Mouse (Mus musculus) fat pad, adult 2 months (tissue): ENCODE data around the gene Ttc36.
A peak's percentile ranks its signal among the peaks of the same experiment; 100 is the strongest.

Experiments used
- DNase-seq: peaks from one replicate; pipeline ENCODE4 v3.0.0-alpha.2; 2011; ENCODE audit warnings: low read depth, low spot score; ENCODE audit errors: extremely low read depth

Gene Ttc36

GRCm38 (mm10) chr9:44802808-44803450 is at the start of gene Ttc36:
Ttc36 (minus strand) TSS chr9:44803072.
- DNase-seq: no peak

- no peak for DNase-seq
These were observed 44.6 kb upstream of the Ttc36 start for GRCm38 (mm10) chr9:44847446-44847845.

GRCm38 (mm10) chr9:44841241-44841640 is 38.4 kb upstream of the Ttc36 start:
- no peak for DNase-seq

GRCm38 (mm10) chr9:44836439-44836838 is 33.6 kb upstream of the Ttc36 start:
- DNase-seq: no peak

DNA sequence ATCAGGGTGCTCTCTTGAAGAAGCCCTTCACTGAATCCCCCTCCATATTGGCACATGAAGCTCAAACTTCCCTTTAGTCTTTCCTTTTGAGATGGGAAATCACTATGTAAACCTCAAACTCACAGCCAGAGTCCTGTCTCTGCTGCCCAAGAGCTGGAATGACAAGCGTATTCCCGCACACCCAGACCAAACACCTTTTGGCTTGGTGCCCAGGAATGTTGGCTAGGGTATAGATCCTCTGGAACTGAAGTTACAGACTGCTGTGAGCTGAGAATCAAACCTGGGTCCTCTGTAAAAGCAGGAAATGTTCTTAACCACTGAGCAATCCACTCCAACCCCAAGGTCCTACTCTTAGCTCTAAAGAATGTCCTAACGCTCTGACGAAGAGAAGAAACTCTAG is 29.5 kb upstream of the Ttc36 start:
- no peak for DNase-seq

DNA sequence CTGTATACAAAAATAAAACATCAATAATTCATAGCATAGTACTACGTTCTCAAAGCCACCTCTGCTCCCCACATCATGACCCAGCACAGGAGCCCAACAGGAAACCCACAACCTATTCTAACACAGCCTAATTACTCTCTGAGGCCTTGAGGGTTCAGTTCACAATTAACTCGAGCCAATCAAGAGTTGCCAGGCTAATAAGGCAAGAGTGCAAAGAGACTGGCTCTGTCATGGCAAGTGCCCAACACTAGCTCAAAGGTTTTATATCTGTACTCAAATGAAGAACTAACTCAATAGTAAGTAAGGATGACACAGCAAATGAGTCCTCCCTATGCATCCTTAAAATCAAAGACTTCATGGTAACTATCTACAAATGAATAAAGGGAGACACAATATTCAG is 27.6 kb upstream of the Ttc36 start:
- DNase-seq: no peak

GRCm38 (mm10) chr9:44828944-44829343 is 26.1 kb upstream of the Ttc36 start:
- no peak for DNase-seq

DNA sequence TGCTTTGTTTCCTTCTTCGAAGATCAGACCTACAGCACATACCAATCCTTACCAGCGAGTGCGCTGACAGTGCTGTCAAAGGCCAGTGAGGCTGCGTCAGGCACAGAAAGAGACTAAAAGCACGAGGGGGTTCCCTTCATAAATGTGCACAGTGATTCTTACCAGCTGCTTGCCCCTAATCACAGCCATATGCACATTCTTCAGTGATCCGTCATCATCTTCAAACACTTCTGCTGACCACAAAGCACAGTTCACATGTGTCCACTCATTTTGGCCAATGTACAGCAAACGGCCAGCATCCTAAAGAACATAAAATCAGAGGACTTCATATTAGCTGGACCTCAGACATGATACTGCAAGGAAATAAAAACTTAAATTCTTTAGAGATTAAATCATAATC is 23.8 kb upstream of the Ttc36 start:
- no peak for DNase-seq

DNA sequence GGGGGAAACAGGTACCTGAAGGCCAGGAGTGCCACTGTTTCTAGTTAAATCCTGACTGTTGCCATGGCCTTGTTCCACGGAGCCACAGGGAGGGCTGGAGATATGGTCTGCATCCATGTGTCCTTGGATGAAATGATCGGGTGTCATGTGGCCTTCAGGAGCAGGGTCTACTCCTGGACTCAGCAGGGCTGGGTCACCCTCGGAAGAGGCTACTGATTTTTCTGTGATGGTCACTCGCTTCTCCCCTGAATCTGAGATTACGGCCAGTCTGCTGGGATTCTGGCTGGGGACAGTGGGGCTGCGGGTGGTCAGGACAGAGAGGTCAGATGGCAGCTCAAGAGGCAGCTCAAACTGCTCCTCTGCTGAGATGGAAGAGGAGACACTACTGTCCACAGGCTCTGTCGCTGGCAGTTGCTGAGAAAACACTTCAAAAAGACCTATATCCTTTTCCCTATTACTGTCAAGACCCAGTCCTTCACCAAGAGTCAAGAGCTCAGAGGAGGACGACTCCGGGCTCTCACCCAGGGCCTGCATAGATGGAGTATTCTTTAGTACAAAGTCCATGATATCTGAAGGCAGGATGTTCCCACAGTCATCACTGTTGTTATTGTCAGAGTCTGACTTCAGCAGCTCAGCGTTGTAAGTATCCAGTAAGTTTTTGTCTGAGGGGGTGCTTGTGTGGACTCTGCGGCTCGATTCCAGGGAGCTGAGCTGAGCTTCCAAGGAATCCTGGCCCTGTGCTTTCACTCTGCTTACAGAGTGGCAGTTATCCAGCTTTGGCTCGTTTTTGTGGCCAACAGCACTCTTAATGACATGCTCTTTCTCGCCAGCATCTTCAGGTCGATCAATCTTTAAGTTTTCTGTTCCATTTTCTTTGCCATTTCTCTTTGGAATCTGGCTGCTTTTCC is 17.3 kb upstream of the Ttc36 start:
- no peak for DNase-seq

DNA sequence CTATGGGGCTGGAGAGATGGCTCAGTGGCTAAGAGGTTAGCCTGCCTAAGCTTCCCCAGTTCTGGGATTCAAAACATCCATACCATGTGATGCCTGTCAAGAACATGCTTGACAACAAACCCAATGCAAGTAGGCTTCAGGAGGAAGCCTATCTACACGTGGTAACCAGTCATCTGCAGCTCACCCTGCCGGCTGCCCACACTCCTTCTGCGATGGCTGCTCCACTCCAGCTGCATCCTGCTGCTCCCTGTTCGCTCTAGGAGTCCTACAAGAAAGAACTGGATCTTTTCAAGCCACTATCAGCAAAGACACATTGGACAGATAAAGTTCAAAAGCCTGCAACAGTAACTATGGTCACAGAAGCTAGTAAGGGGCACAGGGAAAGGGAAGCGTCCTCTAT is 14.7 kb upstream of the Ttc36 start:
- DNase-seq: no peak

- DNase-seq: no peak
These were observed 11.3 kb upstream of the Ttc36 start for GRCm38 (mm10) chr9:44814179-44814578.

DNA sequence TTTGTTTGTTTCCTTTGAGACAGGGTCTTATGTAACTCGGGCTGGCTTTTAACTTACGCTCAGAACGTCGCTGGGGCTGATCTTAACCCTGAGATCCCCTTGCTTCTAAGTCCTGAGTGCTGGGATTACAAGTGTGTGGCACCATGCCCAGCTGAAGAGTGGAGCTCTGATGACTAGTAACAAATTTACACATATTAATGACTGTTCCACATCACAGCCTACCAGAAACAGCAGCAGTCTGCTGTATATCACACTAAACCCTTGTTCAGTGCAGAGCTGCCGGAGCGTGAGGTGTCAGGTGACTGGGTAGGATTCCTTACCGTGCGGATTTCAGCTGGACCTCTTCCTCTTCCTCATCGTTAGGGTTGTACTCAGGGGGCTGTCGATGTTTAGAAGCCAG is 7.4 kb upstream of the Ttc36 start:
- DNase-seq: no peak

GRCm38 (mm10) chr9:44807778-44808177 is 4.9 kb upstream of the Ttc36 start:
- no peak for DNase-seq

GRCm38 (mm10) chr9:44807141-44807540 is 4.3 kb upstream of the Ttc36 start:
- DNase-seq: no peak

- no peak for DNase-seq
These were observed 2.7 kb upstream of the Ttc36 start for GRCm38 (mm10) chr9:44805536-44805935.

- DNase-seq: no peak
These were observed 1.8 kb upstream of the Ttc36 start for GRCm38 (mm10) chr9:44804678-44805077.

DNA sequence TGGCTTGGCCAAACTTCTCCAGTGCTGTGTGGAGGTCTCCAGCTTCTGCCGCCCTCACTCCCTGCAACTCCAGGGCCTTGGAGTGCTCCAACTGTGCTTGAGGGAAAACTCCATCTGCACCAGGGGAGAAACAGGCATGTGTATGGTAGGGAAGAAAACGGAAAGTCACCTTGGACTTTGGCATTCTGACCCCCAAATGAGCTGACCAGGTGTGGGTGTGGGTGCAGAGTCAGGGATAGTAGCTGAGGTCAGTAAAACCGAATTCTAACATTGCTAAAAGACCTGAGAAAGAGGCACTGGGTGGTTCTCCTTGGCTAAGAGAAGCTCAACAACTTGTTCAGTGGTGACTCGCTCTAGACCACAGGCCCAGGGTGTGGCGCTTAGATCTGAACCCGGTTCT is 1.2 kb downstream of the Ttc36 start:
- no peak for DNase-seq

GRCm38 (mm10) chr9:44799958-44800324 is 2.9 kb downstream of the Ttc36 start:
- no peak for DNase-seq

- peak; percentile 21 for DNase-seq
These were observed 3.5 kb downstream of the Ttc36 start, which contains the start of gene Tmem25 for GRCm38 (mm10) chr9:44799102-44799957. Tmem25 (minus strand) TSS chr9:44799307.

DNA sequence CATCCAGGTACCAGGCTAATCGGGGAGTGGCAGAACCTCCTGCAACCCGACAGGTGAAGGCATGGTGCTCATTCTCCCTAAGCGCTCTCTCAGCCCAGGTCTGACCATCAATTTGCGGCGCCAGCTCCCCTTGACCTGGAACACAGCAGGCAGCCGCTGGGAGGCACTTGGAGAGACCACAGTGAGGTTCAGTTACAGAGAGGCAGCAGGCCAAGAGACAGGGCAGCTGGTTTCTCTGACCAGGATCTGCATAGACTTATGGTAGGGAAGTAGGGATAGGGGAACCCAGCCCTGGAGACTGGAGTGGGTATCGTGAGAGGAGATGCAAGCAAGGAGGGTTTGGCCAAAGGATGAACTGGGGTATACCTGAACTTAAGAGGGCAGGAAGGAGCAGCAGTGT is 4.6 kb downstream of the Ttc36 start:
- no peak for DNase-seq

DNA sequence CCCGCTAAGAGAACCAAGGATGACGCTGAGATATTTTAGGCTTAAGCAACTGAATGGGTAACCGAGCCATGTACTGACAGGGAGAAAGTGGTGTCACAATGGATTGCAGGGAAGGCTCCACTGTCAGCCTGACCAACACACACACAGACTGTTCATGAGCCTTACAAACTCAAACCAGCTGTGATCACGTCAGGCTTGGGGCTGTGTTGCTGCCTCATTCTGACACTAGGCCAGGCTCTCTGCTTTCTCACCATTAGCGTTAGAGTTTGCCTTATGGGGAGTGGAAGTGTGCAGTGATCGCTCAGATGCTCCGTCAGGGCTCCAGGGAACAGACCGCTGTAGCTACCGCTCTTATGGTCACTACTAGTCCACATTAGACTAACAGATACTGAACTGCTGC is 10.0 kb downstream of the Ttc36 start:
- DNase-seq: no peak
